Mouse (Mus musculus): ENCODE data around the gene Olfr231. TPM values are rescaled to one million over a fixed set of nuclear protein-coding genes. Genes with fewer than 3 reads are reported as not detected.

Olfr231 gene
- polyA plus RNA-seq, 1 experiment from 2014 or later = not detected

- no peaks in the 10 kb centered on the region for H3K27me3 ChIP-seq (ENCODE audit: control insufficient read depth, insufficient read depth, low read length)
- no peaks in the 10 kb centered on the region for H3K9me3 ChIP-seq (ENCODE audit: control insufficient read depth, low read length)
- H3K36me3 ChIP-seq (ENCODE audit: control insufficient read depth, insufficient read depth, low read length) = no peaks in the 10 kb centered on the region
- no peak overlapping the region for H3K4me2 ChIP-seq (ENCODE audit: low read length)
- 53% methylated on average over 3 of the region's 3 CpGs for WGBS
- no peak overlapping the region for H3K4me3 ChIP-seq (replicated peaks; ENCODE audit: low read depth, low read length)
- no peaks in the 10 kb centered on the region for H3K4me1 ChIP-seq (ENCODE audit: control insufficient read depth, insufficient read depth, low read length)
- ATAC-seq (ENCODE audit: low FRiP score, low TSS enrichment) = no peak
- H3K9ac ChIP-seq (replicated peaks; ENCODE audit: low read length) = no peak overlapping the region
- no peak for DNase-seq
- H3K27ac ChIP-seq (replicated peaks; ENCODE audit: low read depth, low read length) = no peak overlapping the region
Observed at GRCm38 (mm10) chr1:174131999-174132398, 11.0 kb upstream of the Olfr231 start.

GRCm38 (mm10) chr1:174131217-174131616, 10.3 kb upstream of the Olfr231 start, which contains the start of gene Olfr424:
Olfr424 (plus strand) TSS chr1:174131517.
- H3K9ac ChIP-seq (replicated peaks; ENCODE audit: low read length) = no peak within 1 kb of the TSS
- H3K4me3 ChIP-seq (replicated peaks; ENCODE audit: low read depth, low read length) = no peak within 1 kb of the TSS
- ATAC-seq (ENCODE audit: low FRiP score, low TSS enrichment) (no peak), DNase-seq (no peak)
- no peaks in the 10 kb centered on the region for H3K4me1 ChIP-seq (ENCODE audit: control insufficient read depth, insufficient read depth, low read length)
- no peaks in the 10 kb centered on the region for H3K9me3 ChIP-seq (ENCODE audit: control insufficient read depth, low read length)
- WGBS = 83% methylated on average over 3 of the region's 3 CpGs
- no peak within 1 kb of the TSS for H3K27ac ChIP-seq (replicated peaks; ENCODE audit: low read depth, low read length)
- no peaks in the 10 kb centered on the region for H3K27me3 ChIP-seq (ENCODE audit: control insufficient read depth, insufficient read depth, low read length)
- no peaks in the 10 kb centered on the region for H3K36me3 ChIP-seq (ENCODE audit: control insufficient read depth, insufficient read depth, low read length)
- H3K4me2 ChIP-seq (ENCODE audit: low read length) = no peak within 1 kb of the TSS

GRCm38 (mm10) chr1:174103735-174104134, 17.2 kb downstream of the Olfr231 start:
- Histone ChIP-seq H3K36me3 (ENCODE audit: control insufficient read depth, insufficient read depth, low read length) (no peaks in the 10 kb centered on the region), H3K9me3 (ENCODE audit: control insufficient read depth, low read length) (no peaks in the 10 kb centered on the region), H3K9ac (replicated peaks; ENCODE audit: low read length) (no peak overlapping the region), H3K4me2 (ENCODE audit: low read length) (no peak overlapping the region), H3K27ac (replicated peaks; ENCODE audit: low read depth, low read length) (no peak overlapping the region), H3K4me1 (ENCODE audit: control insufficient read depth, insufficient read depth, low read length) (no peaks in the 10 kb centered on the region), H3K27me3 (ENCODE audit: control insufficient read depth, insufficient read depth, low read length) (no peaks in the 10 kb centered on the region), H3K4me3 (replicated peaks; ENCODE audit: low read depth, low read length) (no peak overlapping the region)
- WGBS = 63% methylated on average over 2 of the region's 2 CpGs
- ATAC-seq (ENCODE audit: low FRiP score, low TSS enrichment) (no peak), DNase-seq (peak; percentile 61)

GRCm38 (mm10) chr1:174096591-174096990, 24.4 kb downstream of the Olfr231 start, which contains the start of gene Olfr427:
Olfr427 (plus strand) TSS chr1:174096891.
- no peak within 1 kb of the TSS for H3K9ac ChIP-seq (replicated peaks; ENCODE audit: low read length)
- DNase-seq (no peak), ATAC-seq (ENCODE audit: low FRiP score, low TSS enrichment) (no peak)
- no peaks in the 10 kb centered on the region for H3K36me3 ChIP-seq (ENCODE audit: control insufficient read depth, insufficient read depth, low read length)
- H3K4me1 ChIP-seq (ENCODE audit: control insufficient read depth, insufficient read depth, low read length) = no peaks in the 10 kb centered on the region
- no peak within 1 kb of the TSS for H3K4me3 ChIP-seq (replicated peaks; ENCODE audit: low read depth, low read length)
- 89% methylated on average over 1 of the region's 1 CpGs for WGBS
- no peaks in the 10 kb centered on the region for H3K27me3 ChIP-seq (ENCODE audit: control insufficient read depth, insufficient read depth, low read length)
- H3K4me2 ChIP-seq (ENCODE audit: low read length) = no peak within 1 kb of the TSS
- H3K27ac ChIP-seq (replicated peaks; ENCODE audit: low read depth, low read length) = no peak within 1 kb of the TSS
- H3K9me3 ChIP-seq (ENCODE audit: control insufficient read depth, low read length) = no peaks in the 10 kb centered on the region

- no peaks in the 10 kb centered on the region for H3K27me3 ChIP-seq (ENCODE audit: control insufficient read depth, insufficient read depth, low read length)
- H3K4me3 ChIP-seq (replicated peaks; ENCODE audit: low read depth, low read length) = no peak within 1 kb of the TSS
- no peak within 1 kb of the TSS for H3K9ac ChIP-seq (replicated peaks; ENCODE audit: low read length)
- no peak within 1 kb of the TSS for H3K4me2 ChIP-seq (ENCODE audit: low read length)
- DNase-seq (no peak), ATAC-seq (ENCODE audit: low FRiP score, low TSS enrichment) (no peak)
- H3K36me3 ChIP-seq (ENCODE audit: control insufficient read depth, insufficient read depth, low read length) = no peaks in the 10 kb centered on the region
- no peak within 1 kb of the TSS for H3K27ac ChIP-seq (replicated peaks; ENCODE audit: low read depth, low read length)
- H3K4me1 ChIP-seq (ENCODE audit: control insufficient read depth, insufficient read depth, low read length) = no peaks in the 10 kb centered on the region
- WGBS = 91% methylated on average over 2 of the region's 2 CpGs
- H3K9me3 ChIP-seq (ENCODE audit: control insufficient read depth, low read length) = no peaks in the 10 kb centered on the region
Observed at GRCm38 (mm10) chr1:174084031-174084430, 36.9 kb downstream of the Olfr231 start, which contains the start of gene Olfr429. Olfr429 (plus strand) TSS chr1:174084331.

GRCm38 (mm10) chr1:174066305-174066704, 54.7 kb downstream of the Olfr231 start, which contains the start of gene Olfr430:
Olfr430 (plus strand) TSS chr1:174066605.
- Histone ChIP-seq H3K27me3 (ENCODE audit: control insufficient read depth, insufficient read depth, low read length) (no peaks in the 10 kb centered on the region), H3K4me2 (ENCODE audit: low read length) (no peak within 1 kb of the TSS), H3K36me3 (ENCODE audit: control insufficient read depth, insufficient read depth, low read length) (no peaks in the 10 kb centered on the region), H3K4me1 (ENCODE audit: control insufficient read depth, insufficient read depth, low read length) (no peaks in the 10 kb centered on the region), H3K9me3 (ENCODE audit: control insufficient read depth, low read length) (no peaks in the 10 kb centered on the region), H3K4me3 (replicated peaks; ENCODE audit: low read depth, low read length) (no peak within 1 kb of the TSS), H3K9ac (replicated peaks; ENCODE audit: low read length) (no peak within 1 kb of the TSS), H3K27ac (replicated peaks; ENCODE audit: low read depth, low read length) (no peak within 1 kb of the TSS)
- DNase-seq (no peak), ATAC-seq (ENCODE audit: low FRiP score, low TSS enrichment) (no peak)
- 86% methylated on average over 3 of the region's 3 CpGs for WGBS

Other genes starting within 250 kb of the Olfr231 start
- gene Ifi211, start 208.1 kb downstream of the Olfr231 start, polyA plus RNA-seq (2014; fragmentation: Nextera tagmentation; extraction: Ambion mirVana) = 2.8 TPM in 1 of 2 replicates, not detected in the other
- gene Mndal, start 178.7 kb downstream of the Olfr231 start, polyA plus RNA-seq (2014; fragmentation: Nextera tagmentation; extraction: Ambion mirVana) = 0.50 and 1.5 TPM in 2 replicates
- gene Ifi203, start 178.5 kb downstream of the Olfr231 start, polyA plus RNA-seq (2014; fragmentation: Nextera tagmentation; extraction: Ambion mirVana) = 2.3 TPM in 1 of 2 replicates, not detected in the other
- gene Ifi202b, start 138.4 kb downstream of the Olfr231 start, polyA plus RNA-seq (2014; fragmentation: Nextera tagmentation; extraction: Ambion mirVana) = not detected in 2 replicates
- gene Ifi205, start 89.4 kb downstream of the Olfr231 start, polyA plus RNA-seq (2014; fragmentation: Nextera tagmentation; extraction: Ambion mirVana) = 1.3 TPM in 1 of 2 replicates, not detected in the other
- gene Olfr433, start 80.5 kb downstream of the Olfr231 start, polyA plus RNA-seq (2014; fragmentation: Nextera tagmentation; extraction: Ambion mirVana) = not detected in 2 replicates
- gene Olfr432, start 72.0 kb downstream of the Olfr231 start, polyA plus RNA-seq (2014; fragmentation: Nextera tagmentation; extraction: Ambion mirVana) = not detected in 2 replicates
- gene Olfr430, start 54.6 kb downstream of the Olfr231 start, polyA plus RNA-seq (2014; fragmentation: Nextera tagmentation; extraction: Ambion mirVana) = not detected in 2 replicates
- not detected in 2 replicates for gene Olfr429, start 36.8 kb downstream of the Olfr231 start, polyA plus RNA-seq (2014; fragmentation: Nextera tagmentation; extraction: Ambion mirVana)
- not detected in 2 replicates for gene Olfr427, start 24.3 kb downstream of the Olfr231 start, polyA plus RNA-seq (2014; fragmentation: Nextera tagmentation; extraction: Ambion mirVana)
- gene Olfr424, start 10.4 kb upstream of the Olfr231 start, polyA plus RNA-seq (2014; fragmentation: Nextera tagmentation; extraction: Ambion mirVana) = not detected in 2 replicates
- not detected in 2 replicates for gene Olfr420, start 34.5 kb upstream of the Olfr231 start, polyA plus RNA-seq (2014; fragmentation: Nextera tagmentation; extraction: Ambion mirVana)
- 0.04 and 0.16 TPM in 2 replicates for gene Spta1, start 51.6 kb upstream of the Olfr231 start, polyA plus RNA-seq (2014; fragmentation: Nextera tagmentation; extraction: Ambion mirVana)
- gene Olfr419, start 130.9 kb upstream of the Olfr231 start, polyA plus RNA-seq (2014; fragmentation: Nextera tagmentation; extraction: Ambion mirVana) = not detected in 2 replicates
- gene Mptx1, start 209.4 kb upstream of the Olfr231 start, polyA plus RNA-seq (2014; fragmentation: Nextera tagmentation; extraction: Ambion mirVana) = not detected in 2 replicates
- not detected in 2 replicates for gene Olfr417, start 244.0 kb upstream of the Olfr231 start, polyA plus RNA-seq (2014; fragmentation: Nextera tagmentation; extraction: Ambion mirVana)

All from midbrain, embryonic 14.5 days (tissue).